Mouse (Mus musculus): ENCODE results near the gene Olfr555.
"Not testable (repeated sequence)": the region's sequence is repeated elsewhere in the genome, so short reads cannot be mapped to it uniquely, and the experiment has no call there.

Olfr555 gene

GRCm38 (mm10) chr7:102658523-102658922 is at the start of gene Olfr555:
Olfr555 (plus strand) TSS chr7:102658823.
- DNase-seq (ENCODE audit: low spot score) = no peak

GRCm38 (mm10) chr7:102618118-102618517 is 40.5 kb upstream of the Olfr555 start, which contains the start of gene Olfr553:
Olfr553 (minus strand) TSS chr7:102618218.
- DNase-seq (ENCODE audit: low spot score) = no peak

GRCm38 (mm10) chr7:102619608-102620007 is 39.0 kb upstream of the Olfr555 start:
- peak; percentile 2 for DNase-seq (ENCODE audit: low spot score)

GRCm38 (mm10) chr7:102620368-102620767 is 38.3 kb upstream of the Olfr555 start:
- DNase-seq (ENCODE audit: low spot score) = not testable (repeated sequence)

- DNase-seq (ENCODE audit: low spot score) = peak; percentile 7
Measured at GRCm38 (mm10) chr7:102636665-102637064, 22.0 kb upstream of the Olfr555 start.

GRCm38 (mm10) chr7:102638132-102638531 is 20.5 kb upstream of the Olfr555 start, which contains the start of gene Olfr554:
Olfr554 (plus strand) TSS chr7:102638432.
- DNase-seq (ENCODE audit: low spot score) = no peak

- not testable (repeated sequence) for DNase-seq (ENCODE audit: low spot score)
Measured at GRCm38 (mm10) chr7:102644945-102645344, 13.7 kb upstream of the Olfr555 start.

- DNase-seq (ENCODE audit: low spot score) = no peak
Measured at GRCm38 (mm10) chr7:102664599-102664998, 6.0 kb downstream of the Olfr555 start, which contains the start of gene Olfr556. Olfr556 (plus strand) TSS chr7:102664899.

GRCm38 (mm10) chr7:102665378-102665777 is 6.8 kb downstream of the Olfr555 start:
- no peak for DNase-seq (ENCODE audit: low spot score)

- no peak for DNase-seq (ENCODE audit: low spot score)
Measured at GRCm38 (mm10) chr7:102676225-102676624, 17.6 kb downstream of the Olfr555 start.

- DNase-seq (ENCODE audit: low spot score) = no peak
Measured at GRCm38 (mm10) chr7:102681916-102682315, 23.3 kb downstream of the Olfr555 start.

- DNase-seq (ENCODE audit: low spot score) = peak; percentile 89
Measured at GRCm38 (mm10) chr7:102686944-102687501, 28.4 kb downstream of the Olfr555 start, which contains the start of gene Trim68. Trim68 (minus strand) TSS chr7:102687327.

GRCm38 (mm10) chr7:102695358-102696125 is 36.9 kb downstream of the Olfr555 start, which contains the start of gene Olfr557:
Olfr557 (plus strand) TSS chr7:102695910.
- DNase-seq (ENCODE audit: low spot score) = no peak

- no peak for DNase-seq (ENCODE audit: low spot score)
Measured at GRCm38 (mm10) chr7:102698461-102698860, 39.8 kb downstream of the Olfr555 start.

- DNase-seq (ENCODE audit: low spot score) = no peak
Measured at GRCm38 (mm10) chr7:102701915-102702314, 43.3 kb downstream of the Olfr555 start, which contains the start of gene Olfr558. Olfr558 (plus strand) TSS chr7:102702215.
